Mouse (Mus musculus): Measurements from ENCODE around the gene Mlh1. TPM values are rescaled to one million over a fixed set of nuclear protein-coding genes. Genes with fewer than 3 reads are reported as not detected.

The Mlh1 gene
- total RNA-seq, 2 experiments from 2014 or later = 7.7 to 8.5 TPM

GRCm38 (mm10) chr9:111178971-111179370, 92.6 kb downstream of the Mlh1 start:
- intact Hi-C loops (cut with DNase I) = no loop called here

More at GRCm38 (mm10) chr9:111178971-111179370, 92.6 kb downstream of the Mlh1 start:
- no peak for DNase-seq

Other genes with a start within 250 kb of the Mlh1 start
- 10 to 100 TPM; 14.3 to 21.1 TPM for gene Ccrl2, start 214.3 kb downstream of the Mlh1 start, total RNA-seq (2021)
- 10 to 100 TPM; 93.5 to 97.6 TPM for gene Lrrfip2, start 154.2 kb downstream of the Mlh1 start, total RNA-seq (2021)
- gene Epm2aip1, start 138 bp upstream of the Mlh1 start, total RNA-seq (2021) = 10 to 100 TPM; 17.1 to 25.1 TPM
- gene Trank1, start 39.9 kb upstream of the Mlh1 start, total RNA-seq (2021) = not detected
- under 1 TPM; 0.24 to 0.39 TPM for gene Dclk3, start 167.3 kb upstream of the Mlh1 start, total RNA-seq (2021)

All from heart, postnatal 36 days (tissue).